Mouse (Mus musculus) right cerebral cortex, postnatal 14 days (tissue): ENCODE measurements around the gene Anapc15-ps.

Experiments
- DNase-seq: peaks from one replicate; pipeline ENCODE4 v3.0.0; 2022

Gene Anapc15-ps

GRCm38 (mm10) chr10:95689058-95689457, 15.8 kb upstream of the Anapc15-ps start:
- no peak for DNase-seq

GRCm38 (mm10) chr10:95687558-95688141, 14.4 kb upstream of the Anapc15-ps start:
- DNase-seq = no peak

- DNase-seq = no peak
These were observed 12.8 kb upstream of the Anapc15-ps start for GRCm38 (mm10) chr10:95686041-95686440.

- DNase-seq = no peak
These were observed 11.7 kb upstream of the Anapc15-ps start for GRCm38 (mm10) chr10:95684782-95685555.

- DNase-seq = no peak
These were observed 11.0 kb upstream of the Anapc15-ps start for GRCm38 (mm10) chr10:95684250-95684649.

- DNase-seq = no peak
These were observed 10.5 kb upstream of the Anapc15-ps start for GRCm38 (mm10) chr10:95683735-95684134.

GRCm38 (mm10) chr10:95682964-95683363, 9.7 kb upstream of the Anapc15-ps start:
- DNase-seq = no peak

- no peak for DNase-seq
These were observed 9.0 kb upstream of the Anapc15-ps start for GRCm38 (mm10) chr10:95682091-95682740.

- no peak for DNase-seq
These were observed 8.2 kb upstream of the Anapc15-ps start for GRCm38 (mm10) chr10:95681481-95681880.

GRCm38 (mm10) chr10:95681058-95681440, 7.8 kb upstream of the Anapc15-ps start:
- no peak for DNase-seq

- no peak for DNase-seq
These were observed 7.2 kb upstream of the Anapc15-ps start for GRCm38 (mm10) chr10:95680153-95681057.

GRCm38 (mm10) chr10:95679131-95679530, 5.9 kb upstream of the Anapc15-ps start:
- no peak for DNase-seq

GRCm38 (mm10) chr10:95678661-95679060, 5.4 kb upstream of the Anapc15-ps start:
- DNase-seq = no peak

- no peak for DNase-seq
These were observed 5.0 kb upstream of the Anapc15-ps start for GRCm38 (mm10) chr10:95678241-95678640.

- DNase-seq = no peak
These were observed 4.3 kb upstream of the Anapc15-ps start for GRCm38 (mm10) chr10:95677356-95678109.

- DNase-seq = no peak
These were observed 3.7 kb upstream of the Anapc15-ps start for GRCm38 (mm10) chr10:95676991-95677355.

GRCm38 (mm10) chr10:95676387-95676786, 3.1 kb upstream of the Anapc15-ps start:
- DNase-seq = no peak

- peak; percentile 27 for DNase-seq
These were observed 2.2 kb downstream of the Anapc15-ps start for GRCm38 (mm10) chr10:95670781-95671780.

- no peak for DNase-seq
These were observed 3.4 kb downstream of the Anapc15-ps start for GRCm38 (mm10) chr10:95669872-95670271.

GRCm38 (mm10) chr10:95669034-95669433, 4.2 kb downstream of the Anapc15-ps start:
- DNase-seq = no peak
